Comparison of ENCODE assay signal across 20 mouse cellular contexts in genomic region chr2:157809341-157809740, GRCm38 (mm10).
"Had no signal": no experiment of that assay in that cellular context is flagged by ENCODE, and none has a peak within 500 bp of the region (broad histone marks: within the 10 kb centered on the region; RNA-seq: fewer than 3 reads in every experiment).

No protein-coding gene starts in this region.

- H3K4me3 ChIP-seq: layer of hippocampus, adult 2 months; limb, embryonic 12.5 days; limb, embryonic 15.5 days; midbrain, embryonic 10.5 days; neural tube, embryonic 12.5 days; neural tube, embryonic 15.5 days had no signal

- DNase-seq: kidney, adult 18-20 months; kidney, adult 9 months; layer of hippocampus, adult 9-11 months; left cerebral cortex, postnatal 4 days; liver, postnatal 0 days; lung, embryonic 14.5 days; midbrain, embryonic 14.5 days; retina, postnatal 1 day; right cerebral cortex, postnatal 4 days; thymus, adult 18-20 months; thymus, postnatal 36 days had no signal

- H3K27ac ChIP-seq: limb, embryonic 12.5 days; limb, embryonic 15.5 days; liver, embryonic 14.5 days; macrophage; midbrain, embryonic 10.5 days; neural tube, embryonic 12.5 days; neural tube, embryonic 15.5 days; stomach, postnatal 0 days had no signal
